8 mouse cellular contexts compared by ENCODE assay signal in genomic region chr9:110249823-110250543, GRCm38 (mm10). TPM values are rescaled to one million over a fixed set of nuclear protein-coding genes. Genes with fewer than 3 reads are reported as not detected.
DNase-seq lines count a peak whose midpoint lies in the region; ATAC-seq and TF ChIP-seq lines count a peak whose summit lies in the region.

No protein-coding gene starts in this region.

- H3K9me3 ChIP-seq in heart, embryonic 12.5 days (replicated peaks), result no peaks in the 10 kb centered on the region
- H3K9me3 ChIP-seq in hindbrain, embryonic 14.5 days (ENCODE audit: control insufficient read depth, low read length), result no peaks in the 10 kb centered on the region
- no peaks in the 10 kb centered on the region for H3K9me3 ChIP-seq in limb, embryonic 15.5 days
- no peaks in the 10 kb centered on the region for H3K9me3 ChIP-seq in stomach, embryonic 14.5 days (ENCODE audit: control insufficient read depth, low read depth, low read length)

- no peak for TF ChIP-seq CTCF in cortical plate, adult 2 months (IDR thresholded peaks at IDR 0.05; ENCODE audit: extremely low read depth, insufficient read depth, low read length)

- ATAC-seq in heart, embryonic 12.5 days (ENCODE audit: insufficient number of reproducible peaks, low FRiP score), result no peak
- peak; percentile 78 for ATAC-seq in hindbrain, embryonic 14.5 days (ENCODE audit: low FRiP score)
- ATAC-seq in limb, embryonic 15.5 days (ENCODE audit: insufficient number of reproducible peaks, low FRiP score, low TSS enrichment, low read depth), result peak; percentile 25; the same call in 1 of the 2 replicates
- no peak for ATAC-seq in stomach, embryonic 14.5 days (ENCODE audit: insufficient number of reproducible peaks, insufficient read depth, low FRiP score, low read depth)
- no peak for ATAC-seq in erythroid progenitor cell, adult 5-6 weeks (replicated peaks; ENCODE audit: low FRiP score, poor library complexity, severe bottlenecking)

- H3K4me3 ChIP-seq in heart, embryonic 12.5 days, result no peak overlapping the region
- H3K4me3 ChIP-seq in cortical plate, adult 2 months (ENCODE audit: insufficient read depth, low read length), result no peak overlapping the region
- 0 out of 2 replicates have a peak overlapping the region, but pooled peaks have one; percentile 9 for H3K4me3 ChIP-seq in hindbrain, embryonic 14.5 days (replicated peaks; ENCODE audit: low read length)
- no peak overlapping the region for H3K4me3 ChIP-seq in limb, embryonic 15.5 days
- H3K4me3 ChIP-seq in stomach, embryonic 14.5 days (ENCODE audit: low read depth, low read length), result no peak overlapping the region

- no peak overlapping the region for H3K9ac ChIP-seq in heart, embryonic 12.5 days
- peak overlapping the region; percentile 43 for H3K9ac ChIP-seq in hindbrain, embryonic 14.5 days
- H3K9ac ChIP-seq in limb, embryonic 15.5 days, result peak overlapping the region; percentile 14; the same call in 1 of the 2 replicates
- H3K9ac ChIP-seq in stomach, embryonic 14.5 days (replicated peaks; ENCODE audit: low read depth, low read length), result no peak overlapping the region; the same call in 1 of the 2 replicates

- H3K36me3 ChIP-seq in heart, embryonic 12.5 days, result no peaks in the 10 kb centered on the region
- H3K36me3 ChIP-seq in hindbrain, embryonic 14.5 days (replicated peaks; ENCODE audit: control insufficient read depth, insufficient read depth), result peaks cover 24% of the 10 kb centered on the region
- H3K36me3 ChIP-seq in limb, embryonic 15.5 days, result no peaks in the 10 kb centered on the region
- H3K36me3 ChIP-seq in stomach, embryonic 14.5 days (ENCODE audit: control insufficient read depth, insufficient read depth, low read length), result no peaks in the 10 kb centered on the region

- intact Hi-C loops in heart, postnatal 14 days (cut with DNase I), result no loop called here

- WGBS in heart, embryonic 12.5 days, result 24% methylated on average over 11 of the region's 11 CpGs
- WGBS in hindbrain, embryonic 14.5 days, result 2% methylated on average over 11 of the region's 11 CpGs
- WGBS in limb, embryonic 15.5 days, result 17% methylated on average over 11 of the region's 11 CpGs
- 18% methylated on average over 11 of the region's 11 CpGs for WGBS in stomach, embryonic 14.5 days

- H3K27me3 ChIP-seq in heart, embryonic 12.5 days (replicated peaks), result peaks cover 19% of the 10 kb centered on the region
- H3K27me3 ChIP-seq in hindbrain, embryonic 14.5 days (ENCODE audit: control insufficient read depth, insufficient read depth, low read length), result no peaks in the 10 kb centered on the region
- peaks cover 15% of the 10 kb centered on the region for H3K27me3 ChIP-seq in limb, embryonic 15.5 days
- 0 out of 2 replicates have a peak, but pooled peaks cover 3% of the 10 kb centered on the region for H3K27me3 ChIP-seq in stomach, embryonic 14.5 days (ENCODE audit: control insufficient read depth, insufficient read depth, low read length)

- H3K27ac ChIP-seq in heart, embryonic 12.5 days (ENCODE audit: poor library complexity, severe bottlenecking), result no peak overlapping the region
- peak overlapping the region; percentile 81 for H3K27ac ChIP-seq in cortical plate, adult 2 months (ENCODE audit: insufficient read depth, low read length)
- peak overlapping the region; percentile 93 for H3K27ac ChIP-seq in hindbrain, embryonic 14.5 days
- peak overlapping the region; percentile 57; the same call in 1 of the 2 replicates for H3K27ac ChIP-seq in limb, embryonic 15.5 days
- peak overlapping the region; percentile 66; the same call in 1 of the 2 replicates for H3K27ac ChIP-seq in stomach, embryonic 14.5 days (ENCODE audit: low read length)

- DNase-seq in heart, postnatal 14 days, result no peak
- DNase-seq in hindbrain, embryonic 14.5 days (ENCODE audit: low spot score), result peak; percentile 80
- DNase-seq in spleen, postnatal 14 days (ENCODE audit: low spot score in 2 of 2), result no peak

- TF ChIP-seq POLR2A in cortical plate, adult 2 months (IDR thresholded peaks at IDR 0.05; ENCODE audit: extremely low read depth, insufficient read depth, low read length), result no peak; the same call in 1 of the 2 replicates

- peak overlapping the region; percentile 20 for H3K4me2 ChIP-seq in heart, embryonic 12.5 days
- H3K4me2 ChIP-seq in hindbrain, embryonic 14.5 days (replicated peaks), result peak overlapping the region; percentile 41
- peak overlapping the region; percentile 20; the same call in 1 of the 2 replicates for H3K4me2 ChIP-seq in limb, embryonic 15.5 days
- peak overlapping the region; percentile 4; the same call in 1 of the 2 replicates for H3K4me2 ChIP-seq in stomach, embryonic 14.5 days (replicated peaks; ENCODE audit: low read depth, low read length)

- peaks cover 22% of the 10 kb centered on the region for H3K4me1 ChIP-seq in heart, embryonic 12.5 days (replicated peaks)
- peaks cover 14% of the 10 kb centered on the region for H3K4me1 ChIP-seq in cortical plate, adult 2 months (ENCODE audit: control insufficient read depth, insufficient read depth, low read length)
- peaks cover 41% of the 10 kb centered on the region for H3K4me1 ChIP-seq in hindbrain, embryonic 14.5 days (replicated peaks; ENCODE audit: control insufficient read depth, insufficient read depth, low read length)
- H3K4me1 ChIP-seq in limb, embryonic 15.5 days, result peaks cover 26% of the 10 kb centered on the region
- 0 out of 2 replicates have a peak, but pooled peaks cover 15% of the 10 kb centered on the region for H3K4me1 ChIP-seq in stomach, embryonic 14.5 days (ENCODE audit: control insufficient read depth, insufficient read depth, low read length)

RNA-seq across cellular contexts. Expression of gene Cspg5, which starts 6.4 kb away (rescaled TPM):
- polyA plus RNA-seq in heart, embryonic 12.5 days (2016; fragmentation: Nextera tagmentation; extraction: Ambion mirVana), result 1.9 and 2.1 TPM in 2 replicates
- under 1 TPM; 0.32 to 0.41 TPM for total RNA-seq in heart, postnatal 14 days (2021)
- 382 and 388 TPM in 2 replicates for polyA plus RNA-seq in cortical plate, adult 2 months (2012; rRNA removed)
- polyA plus RNA-seq in hindbrain, embryonic 14.5 days (2014; fragmentation: Nextera tagmentation; extraction: Ambion mirVana), result 139 and 148 TPM in 2 replicates
- 4.0 and 8.9 TPM in 2 replicates for polyA plus RNA-seq in limb, embryonic 15.5 days (2015; fragmentation: Nextera tagmentation; extraction: Ambion mirVana)
- polyA plus RNA-seq in stomach, embryonic 14.5 days (2014; fragmentation: Nextera tagmentation; extraction: Ambion mirVana), result 3.2 and 3.5 TPM in 2 replicates
- total RNA-seq in erythroid progenitor cell, adult 5-6 weeks (2015; ENCODE audit: low replicate concordance), result not detected in 2 replicates
- total RNA-seq in erythroid progenitor cell, adult 5-6 weeks (2017; ENCODE audit: low replicate concordance), result under 0.01 TPM in 1 of 2 replicates, not detected in the other

RNA-seq across cellular contexts. Expression of gene Elp6, which starts 55.0 kb away (rescaled TPM):
- polyA plus RNA-seq in heart, embryonic 12.5 days (2016; fragmentation: Nextera tagmentation; extraction: Ambion mirVana), result 13.8 and 15.3 TPM in 2 replicates
- 1 to 10 TPM; 2.4 to 3.8 TPM for total RNA-seq in heart, postnatal 14 days (2021)
- 18.4 and 20.0 TPM in 2 replicates for polyA plus RNA-seq in cortical plate, adult 2 months (2012; rRNA removed)
- 35.9 TPM in 2 replicates for polyA plus RNA-seq in hindbrain, embryonic 14.5 days (2014; fragmentation: Nextera tagmentation; extraction: Ambion mirVana)
- polyA plus RNA-seq in limb, embryonic 15.5 days (2015; fragmentation: Nextera tagmentation; extraction: Ambion mirVana), result 22.9 and 25.9 TPM in 2 replicates
- polyA plus RNA-seq in stomach, embryonic 14.5 days (2014; fragmentation: Nextera tagmentation; extraction: Ambion mirVana), result 23.6 and 25.5 TPM in 2 replicates
- 1.1 TPM in 1 of 2 replicates, not detected in the other for total RNA-seq in erythroid progenitor cell, adult 5-6 weeks (2015; ENCODE audit: low replicate concordance)
- total RNA-seq in erythroid progenitor cell, adult 5-6 weeks (2017; ENCODE audit: low replicate concordance), result 1.8 and 3.9 TPM in 2 replicates

Comparison
In these comparisons a context has a peak if more than half of its experiments do, and no peak if none do; other contexts are left out.
1. ATAC-seq: peak in hindbrain, embryonic 14.5 days (single experiment) and limb, embryonic 15.5 days (single experiment); none in heart, embryonic 12.5 days (single experiment), stomach, embryonic 14.5 days (single experiment) and erythroid progenitor cell, adult 5-6 weeks (single experiment).
2. H3K9ac ChIP-seq: peak in hindbrain, embryonic 14.5 days (single experiment) and limb, embryonic 15.5 days (single experiment); none in heart, embryonic 12.5 days (single experiment) and stomach, embryonic 14.5 days (single experiment).
3. RNA of gene Cspg5, which starts 6.4 kb away (polyA plus RNA-seq): 382 to 388 TPM in cortical plate, adult 2 months and 139 to 148 TPM in hindbrain, embryonic 14.5 days; 4.0 to 8.9 TPM in limb, embryonic 15.5 days, 3.2 to 3.5 TPM in stomach, embryonic 14.5 days and 1.9 to 2.1 TPM in heart, embryonic 12.5 days; every median in the first group is over 10 times any median in the second.
4. Peak in every context shown above with its lines, with median percentiles within 50 percentile points of each other: H3K4me2 ChIP-seq.